Mouse (Mus musculus) left cerebral cortex, adult 8-10 months (tissue): ENCODE measurements around the gene Tm2d3. TPM values are rescaled to one million over a fixed set of nuclear protein-coding genes. Genes with fewer than 3 reads are reported as not detected.

Experiments used
- DNase-seq, 2 experiments: peaks; one replicate each; pipeline ENCODE4 v3.0.0; 2022; ENCODE audit warnings: low spot score in 2 of 2
- total RNA-seq, 4 experiments: library from RNA; stranded (reverse); gene quantifications; 2 replicates each; pipeline ENCODE4 v1.2.4; 2022

The Tm2d3 gene
- total RNA-seq, 4 experiments from 2014 or later = 47.5 to 64.0 (median 58.3) TPM

GRCm38 (mm10) chr7:65704818-65705242 lies 13.9 kb downstream of the Tm2d3 start:
- DNase-seq = peak; percentile 45 to 90

- no peak for DNase-seq
These were observed 17.5 kb downstream of the Tm2d3 start for GRCm38 (mm10) chr7:65708506-65708905.

DNA sequence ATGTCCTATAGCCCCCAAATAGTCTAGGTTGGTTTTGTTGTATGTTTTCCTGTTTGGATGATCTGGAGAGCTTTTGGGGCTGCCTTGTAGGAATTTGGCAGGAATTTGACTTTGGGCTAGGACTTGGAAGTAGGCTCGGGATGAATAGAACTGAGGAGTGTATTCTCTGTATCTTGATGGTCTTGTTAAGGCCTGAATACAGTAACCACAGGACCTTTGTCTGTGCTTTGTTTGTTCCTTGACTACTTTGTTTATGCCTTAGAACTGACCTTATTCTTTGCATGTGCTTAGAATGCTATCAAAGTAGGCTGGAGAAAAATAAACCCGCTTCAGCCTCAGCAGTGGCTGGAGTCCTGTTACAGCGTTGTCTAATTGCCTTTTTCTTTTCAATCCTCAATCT lies 19.3 kb downstream of the Tm2d3 start:
- DNase-seq = no peak

- DNase-seq = no peak
These were observed 22.8 kb downstream of the Tm2d3 start for GRCm38 (mm10) chr7:65713782-65714181.

DNA sequence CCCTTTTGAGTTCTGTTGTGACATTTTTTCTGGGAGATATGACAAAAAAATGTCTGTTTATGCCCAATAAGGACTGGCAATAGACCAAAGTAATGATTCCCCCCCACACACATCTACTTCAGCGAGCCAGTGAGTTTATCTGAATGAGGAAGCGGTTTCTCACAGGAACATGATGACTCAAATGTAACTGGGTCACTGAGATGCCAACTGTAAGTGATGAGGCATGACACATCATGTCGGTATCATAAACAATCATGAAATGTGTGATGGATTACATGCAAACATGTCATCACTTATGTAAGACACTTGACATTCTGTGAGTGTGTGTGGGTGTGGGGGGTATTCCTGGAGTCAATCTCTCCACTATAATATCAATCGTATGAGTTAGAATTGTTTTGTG lies 23.3 kb downstream of the Tm2d3 start:
- DNase-seq = no peak

DNA sequence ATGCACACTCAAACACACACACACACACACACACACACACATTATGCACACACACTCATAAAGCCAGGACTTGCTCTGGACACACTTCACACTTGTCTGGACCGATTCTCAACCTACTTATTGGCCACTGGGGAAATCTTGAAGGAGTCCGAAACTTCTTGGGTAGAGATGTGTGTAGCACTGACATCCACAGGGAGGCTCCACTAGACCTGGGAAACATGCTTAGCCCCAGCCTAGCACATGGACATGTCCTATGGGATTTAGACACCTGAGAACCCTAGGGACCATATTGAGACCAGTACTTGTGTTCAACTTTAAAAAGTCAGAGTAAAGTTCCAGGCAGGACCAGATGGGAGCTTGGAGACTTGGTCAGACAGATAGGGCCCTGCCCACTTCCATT lies 43.1 kb downstream of the Tm2d3 start:
- no peak for DNase-seq

DNA sequence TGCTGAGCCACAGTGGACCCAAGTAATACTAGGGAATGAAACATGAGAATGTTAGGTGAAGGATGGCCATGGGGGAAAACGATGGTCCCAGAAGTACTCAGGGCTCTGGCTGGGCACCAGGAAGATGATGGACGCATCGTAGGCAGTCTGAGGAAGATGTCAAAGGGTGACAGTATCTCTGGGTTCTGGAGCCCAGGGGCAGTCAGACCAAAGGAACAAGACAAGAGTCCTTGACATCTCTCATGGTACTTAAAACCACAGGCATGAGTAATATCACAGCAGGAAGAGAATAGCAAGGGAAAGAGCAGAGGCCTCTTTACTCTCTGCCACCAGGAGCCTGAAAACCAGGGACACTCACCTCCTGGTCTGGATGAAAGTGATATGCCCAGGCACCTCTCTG lies 44.3 kb downstream of the Tm2d3 start:
- no peak for DNase-seq

- no peak for DNase-seq
These were observed 46.5 kb downstream of the Tm2d3 start for GRCm38 (mm10) chr7:65737286-65738040.

- DNase-seq = no peak
These were observed 51.9 kb downstream of the Tm2d3 start for GRCm38 (mm10) chr7:65742857-65743256.

DNA sequence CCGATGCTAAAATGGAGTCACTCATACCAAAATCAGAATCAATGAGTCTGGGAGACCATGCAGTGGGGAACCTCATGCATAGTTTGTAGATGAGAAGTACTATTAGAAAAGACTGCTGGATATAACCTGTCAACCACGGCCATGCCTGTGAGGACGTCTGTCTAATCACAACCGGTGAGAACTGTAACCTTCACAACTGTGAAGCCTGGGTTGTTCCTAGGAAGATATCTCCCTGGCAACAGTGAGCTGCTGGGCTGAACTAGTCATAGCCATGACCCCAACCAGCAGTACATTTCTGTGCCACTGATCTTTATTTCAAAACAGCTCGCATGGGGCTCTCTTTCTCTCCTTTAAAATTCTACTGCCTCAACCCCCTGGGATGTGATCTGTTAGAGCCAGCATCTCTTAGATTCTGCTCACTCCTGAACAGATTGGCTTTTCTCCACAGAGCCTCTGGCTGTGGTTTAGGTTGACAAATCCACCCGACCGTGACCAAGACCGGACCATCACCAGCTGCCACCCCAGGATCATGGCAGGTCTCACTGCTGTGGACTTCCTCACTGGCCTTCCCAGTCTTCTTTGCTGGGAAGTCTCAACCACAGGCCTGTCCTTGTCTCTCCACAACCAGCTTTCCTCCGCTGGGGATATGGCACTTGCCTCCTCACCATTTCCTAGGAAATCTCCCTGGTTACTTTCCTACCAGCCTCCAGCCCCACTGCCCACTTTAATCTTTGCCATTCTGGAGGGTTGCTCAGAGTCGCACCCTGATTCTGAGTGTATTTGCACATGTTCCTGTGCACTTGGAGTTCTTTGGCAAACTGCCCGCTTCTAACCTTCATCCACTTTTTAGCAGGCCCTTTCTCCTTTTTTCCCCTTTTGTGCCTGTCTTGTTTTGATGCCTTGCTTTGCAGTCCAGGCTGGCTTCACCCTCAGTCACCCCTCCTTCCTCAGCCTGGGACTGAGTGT lies 57.3 kb downstream of the Tm2d3 start:
- no peak for DNase-seq

Other genes with a start within 250 kb of the Tm2d3 start
- gene Tjp1, start 163.4 kb upstream of the Tm2d3 start, total RNA-seq = 100 to 1,000 TPM; 118 to 152 (median 141) TPM
- gene Tarsl2, start 46.3 kb upstream of the Tm2d3 start, total RNA-seq = 10 to 100 TPM; 40.1 to 41.8 (median 40.6) TPM
- 10 to 100 TPM; 12.7 to 16.1 (median 15.1) TPM for gene Pcsk6, start 170.6 kb downstream of the Tm2d3 start, total RNA-seq